Mouse (Mus musculus) heart, adult 2 months (tissue): ENCODE measurements at regions not wholly inside any gene's neighbourhood (a gene's known extent, or its start where the extent isn't known, plus 50 kb on each side); places are given as distances from the start of the nearest gene placed in this dataset.

ENCODE experiments used
- CTCF ChIP-seq: fragments of 200-600 bp; IDR thresholded peaks from 2 replicates; pipeline ENCODE4 v1.8.1; 2022; ENCODE audit warnings: antibody characterized with exemption, mild to moderate bottlenecking, moderate library complexity
- POLR2A ChIP-seq: fragments of 200-500 bp; IDR thresholded peaks from 2 replicates; pipeline ENCODE4 v1.6.1; 2011; ENCODE audit warnings: mild to moderate bottlenecking, low read depth, low read length, control low read depth; ENCODE audit not compliant: insufficient read depth

- TF ChIP-seq CTCF, result no peak
- no peak for TF ChIP-seq POLR2A
These were observed 267.0 kb upstream of the Clnk start for GRCm38 (mm10) chr5:39143648-39144047.
